Mouse (Mus musculus) embryonic facial prominence, embryonic 14.5 days (tissue): ENCODE measurements at regions not wholly inside any gene's neighbourhood (a gene's known extent, or its start where the extent isn't known, plus 50 kb on each side); places are given as distances from the start of the nearest gene placed in this dataset.

Experiments
- ATAC-seq: fragments of 200-750 bp; cut with Nextera tagmentation; 2 replicates; pipeline ENCODE4 v1.8.0; 2017; ENCODE audit warnings: low read depth, moderate number of reproducible peaks, moderate TSS enrichment
- DNase-seq: peaks from one replicate; pipeline ENCODE4 v3.0.0-alpha.2; 2015; ENCODE audit warnings: low spot score
- H3K27ac ChIP-seq: fragments of 300-500 bp; sonication (generic); replicated peaks from 2 replicates; pipeline ENCODE4 v1.5.1; 2014; ENCODE audit warnings: low read depth, mild to moderate bottlenecking, low read length, moderate library complexity
- H3K27me3 ChIP-seq: fragments of 300-500 bp; sonication (generic); replicated peaks from 2 replicates; pipeline ENCODE4 v1.6.1; 2014; ENCODE audit warnings: low read length; ENCODE audit not compliant: control insufficient read depth, insufficient read depth
- H3K36me3 ChIP-seq: fragments of 300-500 bp; sonication (generic); 2 replicates; pipeline ENCODE4 v1.6.1; 2014; ENCODE audit warnings: low read length, mixed read lengths; ENCODE audit not compliant: control insufficient read depth, insufficient read depth
- H3K4me1 ChIP-seq: fragments of 300-500 bp; sonication (generic); 2 replicates; pipeline ENCODE4 v1.6.1; 2014; ENCODE audit warnings: antibody characterized with exemption, low read length; ENCODE audit not compliant: control insufficient read depth, insufficient read depth
- H3K4me2 ChIP-seq: fragments of 300-500 bp; sonication (generic); 2 replicates; pipeline ENCODE4 v1.6.1; 2014; ENCODE audit warnings: low read depth, mild to moderate bottlenecking, low read length, moderate library complexity, mixed read lengths
- H3K4me3 ChIP-seq: fragments of 300-500 bp; sonication (generic); 2 replicates; pipeline ENCODE4 v1.5.1; 2014; ENCODE audit warnings: low read depth, mild to moderate bottlenecking, low read length
- H3K9ac ChIP-seq: fragments of 300-500 bp; sonication (generic); 2 replicates; pipeline ENCODE4 v1.6.1; 2014; ENCODE audit warnings: low read depth, mild to moderate bottlenecking, low read length, moderate library complexity, mixed read lengths
- H3K9me3 ChIP-seq: fragments of 300-500 bp; sonication (generic); 2 replicates; pipeline ENCODE4 v1.6.1; 2016; ENCODE audit warnings: low read length; ENCODE audit not compliant: control insufficient read depth
- WGBS: fragments of 180-500 bp; shearing (Covaris S2); extraction: QIAGEN DNeasy Blood & Tissue Kit; methylation state at CpG from one replicate; pipeline ENCODE4 v1.1.7; 2014; 5-methylcytosine and 5-hydroxymethylcytosine counted together

GRCm38 (mm10) chr12:14212618-14213017 is 60.8 kb upstream of the Fam84a start:
- H3K27ac ChIP-seq: no peak overlapping the region
- no peak overlapping the region for H3K4me2 ChIP-seq
- no peaks in the 10 kb centered on the region for H3K36me3 ChIP-seq
- no peak overlapping the region for H3K4me3 ChIP-seq
- DNase-seq: peak; percentile 75
- WGBS: 60% methylated on average over 3 of the region's 3 CpGs
- H3K9ac ChIP-seq: no peak overlapping the region
- no peaks in the 10 kb centered on the region for H3K9me3 ChIP-seq
- H3K4me1 ChIP-seq: no peaks in the 10 kb centered on the region
- ATAC-seq: peak; percentile 71; the same call in 1 of the 2 replicates
- no peaks in the 10 kb centered on the region for H3K27me3 ChIP-seq

GRCm38 (mm10) chr12:14209881-14210280 is 58.0 kb upstream of the Fam84a start:
- H3K9me3 ChIP-seq: no peaks in the 10 kb centered on the region
- no peaks in the 10 kb centered on the region for H3K4me1 ChIP-seq
- no peaks in the 10 kb centered on the region for H3K36me3 ChIP-seq
- no peak overlapping the region for H3K4me2 ChIP-seq
- no peaks in the 10 kb centered on the region for H3K27me3 ChIP-seq
- no peak for DNase-seq
- H3K4me3 ChIP-seq: no peak overlapping the region
- H3K27ac ChIP-seq: no peak overlapping the region
- no peak for ATAC-seq
- H3K9ac ChIP-seq: no peak overlapping the region

GRCm38 (mm10) chr12:14207288-14207687 is 55.4 kb upstream of the Fam84a start:
- DNase-seq (no peak), ATAC-seq (no peak)
- Histone ChIP-seq H3K4me1 (no peaks in the 10 kb centered on the region), H3K9me3 (no peaks in the 10 kb centered on the region), H3K4me3 (no peak overlapping the region), H3K36me3 (no peaks in the 10 kb centered on the region), H3K27ac (no peak overlapping the region), H3K4me2 (no peak overlapping the region), H3K9ac (no peak overlapping the region), H3K27me3 (no peaks in the 10 kb centered on the region)
- WGBS: 52% methylated on average over 1 of the region's 1 CpGs

GRCm38 (mm10) chr12:14204491-14204890 is 52.6 kb upstream of the Fam84a start:
- no peaks in the 10 kb centered on the region for H3K4me1 ChIP-seq
- no peak overlapping the region for H3K9ac ChIP-seq
- no peaks in the 10 kb centered on the region for H3K9me3 ChIP-seq
- no peaks in the 10 kb centered on the region for H3K27me3 ChIP-seq
- H3K4me3 ChIP-seq: no peak overlapping the region
- no peak for DNase-seq
- WGBS: 71% methylated on average over 1 of the region's 1 CpGs
- H3K36me3 ChIP-seq: no peaks in the 10 kb centered on the region
- no peak for ATAC-seq
- no peak overlapping the region for H3K27ac ChIP-seq
- no peak overlapping the region for H3K4me2 ChIP-seq
